Mouse (Mus musculus) hindbrain, embryonic 16.5 days (tissue): Measurements from ENCODE around the gene Arl3. TPM values are rescaled to one million over a fixed set of nuclear protein-coding genes. Genes with fewer than 3 reads are reported as not detected.

Source experiments
- ATAC-seq: fragments of 200-750 bp; cut with Nextera tagmentation; 2 replicates; pipeline ENCODE4 v1.8.0; 2017; ENCODE audit warnings: moderate TSS enrichment, moderate library complexity
- H3K27ac ChIP-seq: fragments of 300-500 bp; sonication (generic); 2 replicates; pipeline ENCODE4 v1.5.1; 2014; ENCODE audit warnings: low read depth, mild to moderate bottlenecking, control low read depth, low read length, moderate library complexity
- H3K27me3 ChIP-seq: fragments of 300-500 bp; sonication (generic); replicated peaks from 2 replicates; pipeline ENCODE4 v1.6.1; 2014; ENCODE audit warnings: low read length; ENCODE audit not compliant: control insufficient read depth, insufficient read depth
- H3K36me3 ChIP-seq: fragments of 300-500 bp; sonication (generic); 2 replicates; pipeline ENCODE4 v1.6.1; 2014; ENCODE audit warnings: mild to moderate bottlenecking, low read length, moderate library complexity, mixed read lengths; ENCODE audit not compliant: control insufficient read depth, insufficient read depth
- H3K4me1 ChIP-seq: fragments of 300-500 bp; sonication (generic); 2 replicates; pipeline ENCODE4 v1.6.1; 2014; ENCODE audit warnings: low read depth, low read length; ENCODE audit not compliant: control insufficient read depth, insufficient read depth
- H3K4me2 ChIP-seq: fragments of 300-500 bp; sonication (generic); 2 replicates; pipeline ENCODE4 v1.6.1; 2014; ENCODE audit warnings: mild to moderate bottlenecking, low read length, control low read depth, moderate library complexity
- H3K4me3 ChIP-seq: fragments of 300-500 bp; sonication (generic); 2 replicates; pipeline ENCODE4 v1.5.1; 2014; ENCODE audit warnings: mild to moderate bottlenecking, low read length, control low read depth, moderate library complexity
- H3K9ac ChIP-seq: fragments of 300-500 bp; sonication (generic); 2 replicates; pipeline ENCODE4 v1.6.1; 2014; ENCODE audit warnings: low read depth, mild to moderate bottlenecking, control low read depth, low read length, moderate library complexity
- H3K9me3 ChIP-seq: fragments of 300-500 bp; sonication (generic); 2 replicates; pipeline ENCODE4 v1.6.1; 2014; ENCODE audit warnings: mild to moderate bottlenecking, low read length, moderate library complexity; ENCODE audit not compliant: control insufficient read depth
- WGBS: fragments of 180-500 bp; shearing (Covaris S2); extraction: QIAGEN DNeasy Blood & Tissue Kit; methylation state at CpG from one replicate; pipeline ENCODE4 v1.1.7; 2014; 5-methylcytosine and 5-hydroxymethylcytosine counted together
- polyA plus RNA-seq: library from polyadenylated mRNA; unstranded; fragments of >200 nt; fragmentation: Nextera tagmentation; extraction: Ambion mirVana; gene quantifications from 2 replicates; pipeline ENCODE4 v1.2.1, GENCODE M21; 2015

Arl3 gene
- polyA plus RNA-seq, 1 experiment from 2014 or later = 247 TPM

- H3K4me2 ChIP-seq = peak overlapping the region; percentile 61
Observed at GRCm38 (mm10) chr19:46524152-46524544, 48.9 kb downstream of the Arl3 start.

GRCm38 (mm10) chr19:46523480-46524151 lies 49.4 kb downstream of the Arl3 start:
- Histone ChIP-seq H3K4me3 (peak overlapping the region; percentile 30), H3K27me3 (no peaks in the 10 kb centered on the region), H3K9ac (peak overlapping the region; percentile 50), H3K4me1 (peaks cover 47% of the 10 kb centered on the region), H3K9me3 (no peaks in the 10 kb centered on the region), H3K36me3 (no peaks in the 10 kb centered on the region), H3K4me2 (peak overlapping the region; percentile 61), H3K27ac (peak overlapping the region; percentile 72)
- WGBS = 3% methylated on average over 20 of the region's 20 CpGs
- peak; percentile 85 for ATAC-seq

More at GRCm38 (mm10) chr19:46524152-46524544, 48.9 kb downstream of the Arl3 start:
- Histone ChIP-seq H3K4me1 (peaks cover 51% of the 10 kb centered on the region), H3K9me3 (no peaks in the 10 kb centered on the region), H3K4me3 (peak overlapping the region; percentile 30), H3K36me3 (no peaks in the 10 kb centered on the region), H3K27ac (peak overlapping the region; percentile 72), H3K9ac (peak overlapping the region; percentile 50), H3K27me3 (no peaks in the 10 kb centered on the region)
- no peak for ATAC-seq
- 6% methylated on average over 6 of the region's 6 CpGs for WGBS

GRCm38 (mm10) chr19:46523131-46523479 lies 49.9 kb downstream of the Arl3 start:
- Histone ChIP-seq H3K27ac (peak overlapping the region; percentile 72), H3K4me1 (peaks cover 47% of the 10 kb centered on the region), H3K9ac (peak overlapping the region; percentile 50; the same call in 1 of the 2 replicates), H3K4me3 (no peak overlapping the region; the same call in 1 of the 2 replicates), H3K4me2 (peak overlapping the region; percentile 61), H3K27me3 (no peaks in the 10 kb centered on the region), H3K36me3 (no peaks in the 10 kb centered on the region), H3K9me3 (no peaks in the 10 kb centered on the region)
- ATAC-seq = no peak

- Histone ChIP-seq H3K36me3 (no peaks in the 10 kb centered on the region), H3K4me2 (no peak overlapping the region), H3K27ac (no peak overlapping the region), H3K4me3 (no peak overlapping the region), H3K9me3 (no peaks in the 10 kb centered on the region), H3K9ac (no peak overlapping the region), H3K4me1 (peaks cover 48% of the 10 kb centered on the region), H3K27me3 (no peaks in the 10 kb centered on the region)
- 36% methylated on average over 15 of the region's 15 CpGs for WGBS
- ATAC-seq = no peak
Observed at GRCm38 (mm10) chr19:46522433-46523044, 50.5 kb downstream of the Arl3 start.

GRCm38 (mm10) chr19:46521698-46522097 lies 51.3 kb downstream of the Arl3 start:
- ATAC-seq = no peak
- Histone ChIP-seq H3K4me2 (no peak overlapping the region), H3K9me3 (no peaks in the 10 kb centered on the region), H3K9ac (no peak overlapping the region), H3K27me3 (no peaks in the 10 kb centered on the region), H3K36me3 (peaks cover 2% of the 10 kb centered on the region; the same call in 1 of the 2 replicates), H3K4me3 (no peak overlapping the region), H3K27ac (no peak overlapping the region), H3K4me1 (peaks cover 48% of the 10 kb centered on the region)

- Histone ChIP-seq H3K27ac (no peak overlapping the region), H3K9ac (peak overlapping the region; percentile 48), H3K4me2 (no peak overlapping the region; the same call in 1 of the 2 replicates), H3K4me1 (peaks cover 25% of the 10 kb centered on the region), H3K9me3 (no peaks in the 10 kb centered on the region), H3K4me3 (no peak overlapping the region), H3K36me3 (peaks cover 22% of the 10 kb centered on the region), H3K27me3 (no peaks in the 10 kb centered on the region)
- WGBS = 15% methylated on average over 5 of the region's 5 CpGs
- ATAC-seq = no peak
Observed at GRCm38 (mm10) chr19:46518828-46519621, 54.0 kb downstream of the Arl3 start.

GRCm38 (mm10) chr19:46518352-46518787 lies 54.6 kb downstream of the Arl3 start:
- H3K4me3 ChIP-seq = 0 out of 2 replicates have a peak overlapping the region, but pooled peaks have one; percentile 11
- ATAC-seq = peak; percentile 38; the same call in 1 of the 2 replicates
- peak overlapping the region; percentile 43 for H3K4me2 ChIP-seq
- H3K27ac ChIP-seq = 0 out of 2 replicates have a peak overlapping the region, but pooled peaks have one; percentile 34
- peak overlapping the region; percentile 48 for H3K9ac ChIP-seq
- H3K27me3 ChIP-seq = no peaks in the 10 kb centered on the region
- no peaks in the 10 kb centered on the region for H3K9me3 ChIP-seq
- H3K36me3 ChIP-seq = peaks cover 26% of the 10 kb centered on the region
- H3K4me1 ChIP-seq = peaks cover 18% of the 10 kb centered on the region
- under 1% methylated on average over 13 of the region's 13 CpGs for WGBS

GRCm38 (mm10) chr19:46517529-46518351 lies 55.3 kb downstream of the Arl3 start:
- H3K9me3 ChIP-seq = no peaks in the 10 kb centered on the region

More at GRCm38 (mm10) chr19:46517529-46518351, 55.3 kb downstream of the Arl3 start:
- Histone ChIP-seq H3K4me2 (peak overlapping the region; percentile 43; the same call in 1 of the 2 replicates), H3K9ac (peak overlapping the region; percentile 48; the same call in 1 of the 2 replicates), H3K27me3 (no peaks in the 10 kb centered on the region), H3K27ac (peak overlapping the region; percentile 48), H3K36me3 (peaks cover 29% of the 10 kb centered on the region), H3K4me3 (no peak overlapping the region), H3K4me1 (peaks cover 14% of the 10 kb centered on the region)
- 42% methylated on average over 9 of the region's 14 CpGs for WGBS
- no peak; the same call in 1 of the 2 replicates for ATAC-seq
